Mouse (Mus musculus): ENCODE measurements around the gene Arnt2. TPM values are rescaled to one million over a fixed set of nuclear protein-coding genes. Genes with fewer than 3 reads are reported as not detected.

Gene Arnt2
- polyA plus RNA-seq, 1 experiment from 2014 or later: 0.39 TPM

- H3K4me1 ChIP-seq (replicated peaks): no peaks in the 10 kb centered on the region
- no peak overlapping the region for H3K9ac ChIP-seq
- ATAC-seq (ENCODE audit: low read depth) (no peak), DNase-seq (no peak)
- H3K27ac ChIP-seq: no peak overlapping the region
- 54% methylated on average over 4 of the region's 4 CpGs for WGBS (ENCODE audit: insufficient replicate concordance)
- no peak overlapping the region for H3K4me3 ChIP-seq (replicated peaks)
- H3K36me3 ChIP-seq: no peaks in the 10 kb centered on the region
- H3K9me3 ChIP-seq (replicated peaks): no peaks in the 10 kb centered on the region
- H3K27me3 ChIP-seq: no peaks in the 10 kb centered on the region
- no peak overlapping the region for H3K4me2 ChIP-seq
Measured at GRCm38 (mm10) chr7:84282231-84282630, 127.7 kb downstream of the Arnt2 start.

- ATAC-seq (ENCODE audit: low read depth): no peak
- Histone ChIP-seq H3K27me3 (no peaks in the 10 kb centered on the region), H3K27ac (no peak overlapping the region), H3K36me3 (no peaks in the 10 kb centered on the region), H3K9ac (no peak overlapping the region), H3K4me2 (no peak overlapping the region), H3K4me1 (replicated peaks) (no peaks in the 10 kb centered on the region), H3K4me3 (replicated peaks) (no peak overlapping the region), H3K9me3 (replicated peaks) (no peaks in the 10 kb centered on the region)
- no peak for DNase-seq
- 34% methylated on average over 1 of the region's 1 CpGs for WGBS (ENCODE audit: insufficient replicate concordance)
Measured at GRCm38 (mm10) chr7:84279231-84279630, 130.7 kb downstream of the Arnt2 start.

GRCm38 (mm10) chr7:84275312-84275711 lies 134.7 kb downstream of the Arnt2 start:
- Histone ChIP-seq H3K9ac (no peak overlapping the region), H3K36me3 (no peaks in the 10 kb centered on the region), H3K27me3 (no peaks in the 10 kb centered on the region), H3K27ac (no peak overlapping the region), H3K4me2 (no peak overlapping the region), H3K4me1 (replicated peaks) (no peaks in the 10 kb centered on the region), H3K4me3 (replicated peaks) (no peak overlapping the region), H3K9me3 (replicated peaks) (no peaks in the 10 kb centered on the region)
- DNase-seq: no peak
- 74% methylated on average over 10 of the region's 10 CpGs for whole genome bisulfite sequencing (ENCODE audit: insufficient replicate concordance)
- no peak for ATAC-seq (ENCODE audit: low read depth)

GRCm38 (mm10) chr7:84273930-84274329 lies 136.0 kb downstream of the Arnt2 start:
- Histone ChIP-seq H3K4me2 (no peak overlapping the region), H3K27ac (no peak overlapping the region), H3K36me3 (no peaks in the 10 kb centered on the region), H3K27me3 (no peaks in the 10 kb centered on the region), H3K4me3 (replicated peaks) (no peak overlapping the region), H3K9me3 (replicated peaks) (no peaks in the 10 kb centered on the region), H3K4me1 (replicated peaks) (no peaks in the 10 kb centered on the region), H3K9ac (no peak overlapping the region)
- 67% methylated on average over 6 of the region's 6 CpGs for WGBS (ENCODE audit: insufficient replicate concordance)
- DNase-seq (no peak), ATAC-seq (ENCODE audit: low read depth) (no peak)

- Histone ChIP-seq H3K9me3 (replicated peaks) (no peaks in the 10 kb centered on the region), H3K4me1 (replicated peaks) (no peaks in the 10 kb centered on the region), H3K9ac (no peak overlapping the region), H3K4me3 (replicated peaks) (no peak overlapping the region), H3K27me3 (no peaks in the 10 kb centered on the region), H3K4me2 (no peak overlapping the region), H3K27ac (no peak overlapping the region), H3K36me3 (no peaks in the 10 kb centered on the region)
- ATAC-seq (ENCODE audit: low read depth) (peak; percentile 61; the same call in 1 of the 2 replicates), DNase-seq (peak; percentile 8)
- 20% methylated on average over 7 of the region's 7 CpGs for WGBS (ENCODE audit: insufficient replicate concordance)
Measured at GRCm38 (mm10) chr7:84272206-84272818, 137.7 kb downstream of the Arnt2 start.

- Histone ChIP-seq H3K27me3 (no peaks in the 10 kb centered on the region), H3K9me3 (replicated peaks) (no peaks in the 10 kb centered on the region), H3K27ac (no peak overlapping the region), H3K4me3 (replicated peaks) (no peak overlapping the region), H3K9ac (no peak overlapping the region), H3K4me2 (no peak overlapping the region), H3K4me1 (replicated peaks) (no peaks in the 10 kb centered on the region), H3K36me3 (no peaks in the 10 kb centered on the region)
- 63% methylated on average over 5 of the region's 5 CpGs for whole genome bisulfite sequencing (ENCODE audit: insufficient replicate concordance)
- no peak for ATAC-seq (ENCODE audit: low read depth)
- no peak for DNase-seq
Measured at GRCm38 (mm10) chr7:84271429-84271828, 138.5 kb downstream of the Arnt2 start.

GRCm38 (mm10) chr7:84263466-84263865 lies 146.5 kb downstream of the Arnt2 start:
- H3K27me3 ChIP-seq: no peaks in the 10 kb centered on the region
- H3K9me3 ChIP-seq (replicated peaks): no peaks in the 10 kb centered on the region

GRCm38 (mm10) chr7:84261341-84261740 lies 148.6 kb downstream of the Arnt2 start:
- H3K36me3 ChIP-seq: no peaks in the 10 kb centered on the region
- H3K4me1 ChIP-seq (replicated peaks): no peaks in the 10 kb centered on the region
- H3K9ac ChIP-seq: no peak overlapping the region
- no peak overlapping the region for H3K4me3 ChIP-seq (replicated peaks)
- H3K9me3 ChIP-seq (replicated peaks): no peaks in the 10 kb centered on the region
- DNase-seq: no peak
- H3K4me2 ChIP-seq: no peak overlapping the region
- no peaks in the 10 kb centered on the region for H3K27me3 ChIP-seq
- no peak overlapping the region for H3K27ac ChIP-seq
- WGBS (ENCODE audit: insufficient replicate concordance): 56% methylated on average over 6 of the region's 6 CpGs
- ATAC-seq (ENCODE audit: low read depth): no peak

More at GRCm38 (mm10) chr7:84263466-84263865, 146.5 kb downstream of the Arnt2 start:
- 61% methylated on average over 4 of the region's 4 CpGs for WGBS (ENCODE audit: insufficient replicate concordance)
- no peak for ATAC-seq (ENCODE audit: low read depth)
- no peak for DNase-seq
- Histone ChIP-seq H3K9ac (no peak overlapping the region), H3K27ac (no peak overlapping the region), H3K4me3 (replicated peaks) (no peak overlapping the region), H3K36me3 (no peaks in the 10 kb centered on the region), H3K4me1 (replicated peaks) (no peaks in the 10 kb centered on the region), H3K4me2 (no peak overlapping the region)

GRCm38 (mm10) chr7:84260401-84260800 lies 149.6 kb downstream of the Arnt2 start:
- Histone ChIP-seq H3K9me3 (replicated peaks) (no peaks in the 10 kb centered on the region), H3K4me3 (replicated peaks) (no peak overlapping the region), H3K27ac (no peak overlapping the region), H3K36me3 (no peaks in the 10 kb centered on the region), H3K4me2 (no peak overlapping the region), H3K9ac (no peak overlapping the region), H3K27me3 (no peaks in the 10 kb centered on the region), H3K4me1 (replicated peaks) (no peaks in the 10 kb centered on the region)
- 50% methylated on average over 4 of the region's 4 CpGs for WGBS (ENCODE audit: insufficient replicate concordance)
- no peak for ATAC-seq (ENCODE audit: low read depth)
- no peak for DNase-seq

GRCm38 (mm10) chr7:84259309-84259985 lies 150.5 kb downstream of the Arnt2 start:
- DNase-seq: no peak
- H3K9ac ChIP-seq: no peak overlapping the region
- no peak overlapping the region for H3K4me2 ChIP-seq
- H3K27ac ChIP-seq: no peak overlapping the region
- ATAC-seq (ENCODE audit: low read depth): no peak
- WGBS (ENCODE audit: insufficient replicate concordance): 57% methylated on average over 4 of the region's 4 CpGs
- H3K9me3 ChIP-seq (replicated peaks): no peaks in the 10 kb centered on the region
- no peaks in the 10 kb centered on the region for H3K4me1 ChIP-seq (replicated peaks)
- H3K4me3 ChIP-seq (replicated peaks): no peak overlapping the region
- H3K27me3 ChIP-seq: no peaks in the 10 kb centered on the region
- H3K36me3 ChIP-seq: no peaks in the 10 kb centered on the region

- Histone ChIP-seq H3K9ac (no peak overlapping the region), H3K27me3 (no peaks in the 10 kb centered on the region), H3K27ac (no peak overlapping the region), H3K36me3 (no peaks in the 10 kb centered on the region), H3K4me2 (no peak overlapping the region), H3K4me3 (replicated peaks) (no peak overlapping the region), H3K4me1 (replicated peaks) (no peaks in the 10 kb centered on the region), H3K9me3 (replicated peaks) (no peaks in the 10 kb centered on the region)
- DNase-seq (no peak), ATAC-seq (ENCODE audit: low read depth) (no peak)
- 71% methylated on average over 3 of the region's 3 CpGs for WGBS (ENCODE audit: insufficient replicate concordance)
Measured at GRCm38 (mm10) chr7:84256661-84257060, 153.3 kb downstream of the Arnt2 start.

GRCm38 (mm10) chr7:84256245-84256644 lies 153.7 kb downstream of the Arnt2 start:
- Histone ChIP-seq H3K27me3 (no peaks in the 10 kb centered on the region), H3K27ac (no peak overlapping the region), H3K36me3 (no peaks in the 10 kb centered on the region), H3K4me1 (replicated peaks) (no peaks in the 10 kb centered on the region), H3K4me2 (no peak overlapping the region), H3K4me3 (replicated peaks) (no peak overlapping the region), H3K9me3 (replicated peaks) (no peaks in the 10 kb centered on the region), H3K9ac (no peak overlapping the region)
- ATAC-seq (ENCODE audit: low read depth) (no peak), DNase-seq (no peak)
- 65% methylated on average over 1 of the region's 1 CpGs for WGBS (ENCODE audit: insufficient replicate concordance)

Data from liver, embryonic 13.5 days (tissue).